Mouse (Mus musculus) heart, embryonic 11.5 days (tissue): ENCODE measurements around the gene Aff3. TPM values are rescaled to one million over a fixed set of nuclear protein-coding genes. Genes with fewer than 3 reads are reported as not detected.

Experiments used
- polyA plus RNA-seq: library from polyadenylated mRNA; unstranded; fragments of >200 nt; fragmentation: Nextera tagmentation; extraction: Ambion mirVana; gene quantifications from 2 replicates; pipeline ENCODE4 v1.2.1, GENCODE M21; 2014

The Aff3 gene
- polyA plus RNA-seq, 1 experiment from 2014 or later, result 6.7 TPM

Other genes starting within 250 kb of the Aff3 start
- 0.84 and 0.93 TPM in 2 replicates for gene Lonrf2, start 171.8 kb upstream of the Aff3 start, polyA plus RNA-seq
- gene Chst10, start 233.2 kb upstream of the Aff3 start, polyA plus RNA-seq, result 5.9 and 7.1 TPM in 2 replicates